Mouse (Mus musculus) testis, adult 2 months (tissue): ENCODE measurements around the gene Serpinb3a. TPM values are rescaled to one million over a fixed set of nuclear protein-coding genes. Genes with fewer than 3 reads are reported as not detected.

Source experiments
- H3K27ac ChIP-seq: fragments of 200-500 bp; 2 replicates; pipeline ENCODE4 v1.5.1; 2012; ENCODE audit warnings: low read depth, low read length; ENCODE audit not compliant: control insufficient read depth, insufficient read depth
- H3K27me3 ChIP-seq: fragments of 200-500 bp; 2 replicates; pipeline ENCODE4 v1.6.1; 2012; ENCODE audit warnings: mild to moderate bottlenecking, low read length, moderate library complexity; ENCODE audit not compliant: control insufficient read depth, insufficient read depth
- H3K36me3 ChIP-seq: fragments of 200-500 bp; 2 replicates; pipeline ENCODE4 v1.6.1; 2012; ENCODE audit warnings: mild to moderate bottlenecking, low read length; ENCODE audit not compliant: control insufficient read depth, insufficient read depth
- H3K4me1 ChIP-seq: fragments of 200-500 bp; 2 replicates; pipeline ENCODE4 v1.6.1; 2012; ENCODE audit warnings: low read length; ENCODE audit not compliant: control insufficient read depth, insufficient read depth
- H3K4me3 ChIP-seq: fragments of 200-500 bp; 2 replicates; pipeline ENCODE4 v1.5.1; 2012; ENCODE audit warnings: low read depth, mild to moderate bottlenecking, low read length, moderate library complexity, mixed read lengths; ENCODE audit not compliant: control insufficient read depth
- CTCF ChIP-seq: fragments of 200-500 bp; IDR thresholded peaks from 2 replicates; pipeline ENCODE4 v1.5.1; 2012; ENCODE audit warnings: low read depth, mild to moderate bottlenecking, inconsistent platforms, low read length, moderate library complexity; ENCODE audit not compliant: control insufficient read depth, insufficient read depth, insufficient replicate concordance
- POLR2A ChIP-seq: fragments of 200-500 bp; IDR thresholded peaks from 2 replicates; pipeline ENCODE4 v1.6.1; 2012; ENCODE audit warnings: low read depth, mild to moderate bottlenecking, inconsistent platforms, low read length, moderate library complexity; ENCODE audit not compliant: control insufficient read depth
- polyA plus RNA-seq: library from polyadenylated mRNA; depleted of rRNA; stranded (reverse); fragments of >200 nt; gene quantifications from 2 replicates; pipeline ENCODE4 v1.2.3, GENCODE M21; 2012; rRNA removed

Gene Serpinb3a
- polyA plus RNA-seq, 1 experiment, result not detected

- H3K36me3 ChIP-seq, result no peaks in the 10 kb centered on the region
- H3K4me1 ChIP-seq, result peaks cover 3% of the 10 kb centered on the region; the same call in 1 of the 2 replicates
- no peak overlapping the region for H3K27ac ChIP-seq
- TF ChIP-seq CTCF (no peak), POLR2A (no peak)
- no peaks in the 10 kb centered on the region for H3K27me3 ChIP-seq
- no peak overlapping the region for H3K4me3 ChIP-seq
These were observed 50.3 kb downstream of the Serpinb3a start for GRCm38 (mm10) chr1:107001754-107002153.

- H3K4me3 ChIP-seq, result no peak overlapping the region
- no peak for TF ChIP-seq POLR2A
- TF ChIP-seq CTCF, result no peak
- H3K27ac ChIP-seq, result no peak overlapping the region
- H3K36me3 ChIP-seq, result no peaks in the 10 kb centered on the region
- peaks cover 3% of the 10 kb centered on the region; the same call in 1 of the 2 replicates for H3K4me1 ChIP-seq
- no peaks in the 10 kb centered on the region for H3K27me3 ChIP-seq
These were observed 51.7 kb downstream of the Serpinb3a start for GRCm38 (mm10) chr1:107000424-107000823.

Other genes starting within 250 kb of the Serpinb3a start
- gene Serpinb5, start 191.1 kb downstream of the Serpinb3a start, polyA plus RNA-seq, result 0.14 TPM in 1 of 2 replicates, not detected in the other
- not detected in 2 replicates for gene Serpinb12, start 117.9 kb downstream of the Serpinb3a start, polyA plus RNA-seq
- not detected in 2 replicates for gene Serpinb13, start 71.3 kb downstream of the Serpinb3a start, polyA plus RNA-seq
- not detected in 2 replicates for gene Serpinb3d, start 31.2 kb upstream of the Serpinb3a start, polyA plus RNA-seq
- gene Serpinb3b, start 226.1 kb upstream of the Serpinb3a start, polyA plus RNA-seq, result not detected in 2 replicates
- not detected in 2 replicates for gene Serpinb3c, start 226.1 kb upstream of the Serpinb3a start, polyA plus RNA-seq